Mouse (Mus musculus) activated CD4-positive, CD25-positive, alpha-beta regulatory T cell (primary cell): Measurements from ENCODE around the gene Pcdh18. TPM values are rescaled to one million over a fixed set of nuclear protein-coding genes. Genes with fewer than 3 reads are reported as not detected.

Source experiments
- polyA plus RNA-seq, 2 experiments: library from polyadenylated mRNA; unstranded; fragments of 100-300 nt; shearing (Covaris generic); gene quantifications; one replicate each; pipeline ENCODE4 v1.2.1; 2017

Pcdh18 gene
- polyA plus RNA-seq = under 1 TPM in 1 of 2 experiments, not detected in 1; 0.04 TPM

GRCm38 (mm10) chr3:49756870-49757625 is at the start of gene Pcdh18:
Gene Pcdh18 (minus strand): TSS chr3:49757325.

